Mouse (Mus musculus): ENCODE results near the gene Parpbp.

Parpbp gene

GRCm38 (mm10) chr10:88146707-88147477, at the start of gene Parpbp, which contains the start of gene Nup37:
TSS of gene Parpbp (minus strand) at chr10:88146941.
TSS of gene Nup37 (plus strand) at chr10:88146992.
- DNase-seq (ENCODE audit: low spot score) = peak; percentile 79

DNA sequence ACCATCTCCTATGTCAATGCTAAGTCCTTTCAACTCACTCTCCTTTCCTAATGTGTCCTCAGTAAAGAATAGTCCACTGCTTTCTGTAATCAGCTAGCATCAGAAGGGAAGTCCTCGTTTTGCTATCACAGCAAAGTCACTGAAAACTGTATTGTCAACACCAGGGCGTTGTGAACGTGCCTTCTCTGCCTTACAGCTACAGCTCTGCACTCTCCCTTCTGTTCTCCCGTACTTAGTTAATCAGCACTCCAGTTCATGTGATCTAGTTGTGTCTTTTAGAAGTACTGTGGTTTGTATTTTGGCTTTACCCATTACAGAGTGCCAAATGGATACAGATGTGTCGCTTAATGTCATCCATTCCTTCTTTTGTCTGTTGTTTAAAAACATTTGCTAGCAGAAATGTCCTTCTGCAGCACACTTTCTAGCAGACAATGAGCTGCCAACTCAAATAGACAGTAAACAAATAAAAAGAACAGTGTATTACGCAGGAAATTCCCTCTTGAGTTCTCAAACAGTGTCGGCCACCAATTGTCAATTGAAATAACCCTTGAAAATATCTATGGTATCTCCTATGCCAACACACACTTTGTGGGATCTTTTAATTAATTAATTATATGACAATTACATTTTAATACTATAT, 20.8 kb upstream of the Parpbp start:
- no peak for DNase-seq (ENCODE audit: low spot score)

DNA sequence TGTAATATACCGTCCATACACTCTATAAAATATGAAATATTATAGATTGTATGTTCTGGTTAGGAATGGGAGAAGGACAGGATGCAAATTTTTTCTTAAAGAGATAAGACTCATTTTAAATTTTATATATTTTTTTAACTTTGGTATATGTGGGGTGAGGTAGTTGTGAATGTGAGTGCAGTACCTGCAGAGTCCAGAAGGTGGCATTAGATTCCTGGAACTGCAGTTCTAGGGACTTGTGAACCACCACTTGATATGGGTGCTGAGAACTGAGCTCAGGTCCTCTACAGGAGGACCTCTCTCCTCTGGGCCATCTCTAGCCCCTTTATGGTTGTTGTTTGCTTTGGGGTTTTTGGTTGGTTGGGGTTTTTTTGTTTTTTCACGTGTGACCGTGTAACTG, 19.4 kb upstream of the Parpbp start:
- DNase-seq (ENCODE audit: low spot score) = no peak

DNA sequence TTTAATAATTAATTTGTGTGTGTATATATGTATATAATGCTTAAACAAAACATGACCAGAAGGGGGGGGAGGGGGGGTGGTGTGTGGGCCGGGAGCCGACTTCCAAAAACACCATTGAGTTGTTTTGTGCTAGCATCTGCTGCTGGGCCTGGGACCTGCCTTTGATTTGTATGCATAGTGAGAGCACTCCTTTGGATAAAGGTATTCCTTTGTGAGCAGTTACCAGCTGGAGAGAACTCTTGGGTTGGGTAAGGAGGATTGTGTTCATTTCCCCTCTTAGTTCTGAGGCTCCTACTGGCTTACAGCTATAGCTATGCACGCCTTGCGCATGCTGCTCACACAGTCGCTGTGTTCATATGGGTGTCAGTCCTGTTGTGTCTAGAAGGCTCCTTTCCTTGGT, 15.9 kb upstream of the Parpbp start:
- no peak for DNase-seq (ENCODE audit: low spot score)

DNA sequence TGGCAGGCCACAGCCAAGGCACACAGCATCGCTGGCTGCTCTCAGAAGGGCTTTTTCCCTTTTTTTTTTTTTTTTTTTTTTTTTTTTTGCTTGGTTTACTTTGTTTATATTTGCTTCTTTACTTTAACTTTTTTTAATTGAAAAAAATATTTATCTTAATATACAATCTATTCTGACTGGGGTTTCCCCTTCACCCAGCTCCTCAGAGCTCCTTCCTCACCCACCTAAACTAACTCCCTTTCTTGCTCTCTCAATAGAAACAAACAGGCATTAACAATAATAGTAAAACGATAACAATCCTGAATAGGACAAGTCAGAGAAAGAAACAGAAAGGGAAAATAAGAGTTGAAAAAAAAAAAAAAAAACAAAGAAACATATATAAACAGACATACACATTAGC, 15.4 kb upstream of the Parpbp start:
- DNase-seq (ENCODE audit: low spot score) = no peak

GRCm38 (mm10) chr10:88151658-88152057, 4.9 kb upstream of the Parpbp start:
- no peak for DNase-seq (ENCODE audit: low spot score)

DNA sequence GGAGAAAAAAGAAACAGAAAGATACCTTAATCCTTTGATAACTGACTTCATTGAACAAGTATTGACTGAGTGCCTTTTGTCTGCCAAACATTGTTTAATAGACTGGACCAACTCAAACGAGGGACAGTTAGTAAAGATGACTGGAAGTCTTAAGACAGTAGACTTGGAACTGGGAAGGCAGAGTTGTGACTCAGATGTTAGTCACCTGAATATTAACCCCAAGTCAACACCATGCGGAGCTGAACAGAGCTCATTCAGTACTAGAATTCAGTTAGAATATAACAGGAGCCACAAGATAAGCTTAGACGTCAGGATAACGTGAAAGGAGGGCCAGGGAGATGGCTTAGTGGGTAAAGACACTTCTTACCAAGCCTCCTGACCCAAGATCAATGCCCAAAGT, 3.6 kb upstream of the Parpbp start:
- DNase-seq (ENCODE audit: low spot score) = no peak

DNA sequence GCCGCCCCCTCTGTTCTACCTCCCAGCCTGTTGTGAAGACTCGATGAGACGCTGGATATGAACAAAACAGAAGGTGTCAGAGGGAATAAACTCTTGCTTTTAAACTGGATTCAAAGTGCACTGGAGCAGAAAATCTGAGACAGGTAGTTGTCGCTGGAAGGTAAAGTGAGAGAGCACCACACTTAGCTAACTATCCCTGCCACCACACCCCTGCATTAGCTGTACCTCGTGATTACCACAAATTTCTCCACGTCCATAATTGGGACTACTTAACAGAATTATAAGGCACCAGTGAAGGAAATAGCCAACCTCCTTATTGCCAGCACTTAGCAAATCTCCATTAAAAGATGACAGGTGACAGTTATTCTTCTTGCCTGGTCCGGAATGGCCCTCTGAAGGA, 554 bp downstream of the Parpbp start:
- DNase-seq (ENCODE audit: low spot score) = no peak

- DNase-seq (ENCODE audit: low spot score) = no peak
Observed at GRCm38 (mm10) chr10:88135630-88136029, 11.1 kb downstream of the Parpbp start.

- DNase-seq (ENCODE audit: low spot score) = no peak
Observed at GRCm38 (mm10) chr10:88119721-88120120, 27.0 kb downstream of the Parpbp start.

DNA sequence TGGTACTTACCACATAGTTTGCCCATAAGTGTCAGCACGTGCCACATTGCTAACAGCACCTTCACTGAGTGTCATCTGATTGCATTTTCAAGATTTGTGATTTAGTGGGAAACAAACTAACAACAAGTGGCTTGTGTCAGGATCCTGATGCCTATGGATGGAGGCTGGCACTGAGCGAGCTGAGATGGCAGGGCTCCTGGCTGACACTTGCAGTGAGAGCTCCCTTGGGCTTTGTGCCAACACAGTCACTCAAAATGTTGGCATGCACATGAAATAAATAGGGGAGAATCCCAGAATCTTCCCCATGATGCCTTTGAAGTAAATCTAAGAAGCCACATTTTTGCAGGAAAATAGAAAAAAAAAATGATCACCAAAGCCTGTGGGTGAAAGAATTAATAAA, 33.5 kb downstream of the Parpbp start:
- DNase-seq (ENCODE audit: low spot score) = no peak

- no peak for DNase-seq (ENCODE audit: low spot score)
Observed at GRCm38 (mm10) chr10:88106169-88106568, 40.6 kb downstream of the Parpbp start.

- no peak for DNase-seq (ENCODE audit: low spot score)
Observed at GRCm38 (mm10) chr10:88090772-88091171, 56.0 kb downstream of the Parpbp start, which contains the start of gene Pmch. TSS of gene Pmch (plus strand) at chr10:88091072.

- no peak for DNase-seq (ENCODE audit: low spot score)
Observed at GRCm38 (mm10) chr10:88067377-88067776, 79.4 kb downstream of the Parpbp start.

DNA sequence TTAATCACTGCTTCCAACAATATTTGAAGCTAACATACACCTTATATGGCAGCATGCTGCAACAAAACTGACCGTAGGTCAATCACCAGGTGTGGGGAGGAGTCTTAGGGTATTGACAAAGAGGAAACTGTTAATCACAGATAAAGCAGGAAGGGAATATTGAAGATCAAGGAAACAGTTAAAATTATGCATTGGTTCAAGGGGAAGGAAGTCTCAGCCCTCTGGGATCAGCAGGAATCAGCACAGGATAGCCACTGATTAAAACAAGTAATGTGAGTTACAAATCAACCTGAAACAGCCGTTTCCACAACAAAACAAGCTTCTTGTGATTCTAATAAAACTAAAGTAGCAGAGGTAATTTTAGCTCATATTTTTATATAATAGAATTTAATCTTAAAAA, 81.9 kb downstream of the Parpbp start:
- no peak for DNase-seq (ENCODE audit: low spot score)

DNA sequence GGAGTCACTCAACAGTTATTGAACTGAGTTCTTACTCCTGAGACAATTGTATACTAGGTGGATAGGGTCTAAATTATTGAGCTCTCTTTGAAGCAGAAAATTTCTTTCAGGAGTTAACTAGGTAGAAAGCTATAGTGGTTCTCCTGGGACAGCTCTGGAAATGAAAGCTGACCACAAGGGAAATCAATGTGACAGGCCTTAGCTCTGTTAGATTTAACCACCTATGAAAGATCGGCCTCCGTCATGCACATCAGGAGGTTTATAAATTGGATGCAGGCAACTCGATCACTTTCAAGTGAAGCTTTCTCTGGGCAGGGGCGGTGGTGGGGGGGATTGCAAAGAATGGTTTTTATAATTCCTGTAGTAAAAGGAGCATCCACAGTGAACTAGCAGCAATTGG, 83.3 kb downstream of the Parpbp start:
- DNase-seq (ENCODE audit: low spot score) = no peak

GRCm38 (mm10) chr10:88056950-88057649, 89.6 kb downstream of the Parpbp start:
- peak; percentile 39 for DNase-seq (ENCODE audit: low spot score)

DNA sequence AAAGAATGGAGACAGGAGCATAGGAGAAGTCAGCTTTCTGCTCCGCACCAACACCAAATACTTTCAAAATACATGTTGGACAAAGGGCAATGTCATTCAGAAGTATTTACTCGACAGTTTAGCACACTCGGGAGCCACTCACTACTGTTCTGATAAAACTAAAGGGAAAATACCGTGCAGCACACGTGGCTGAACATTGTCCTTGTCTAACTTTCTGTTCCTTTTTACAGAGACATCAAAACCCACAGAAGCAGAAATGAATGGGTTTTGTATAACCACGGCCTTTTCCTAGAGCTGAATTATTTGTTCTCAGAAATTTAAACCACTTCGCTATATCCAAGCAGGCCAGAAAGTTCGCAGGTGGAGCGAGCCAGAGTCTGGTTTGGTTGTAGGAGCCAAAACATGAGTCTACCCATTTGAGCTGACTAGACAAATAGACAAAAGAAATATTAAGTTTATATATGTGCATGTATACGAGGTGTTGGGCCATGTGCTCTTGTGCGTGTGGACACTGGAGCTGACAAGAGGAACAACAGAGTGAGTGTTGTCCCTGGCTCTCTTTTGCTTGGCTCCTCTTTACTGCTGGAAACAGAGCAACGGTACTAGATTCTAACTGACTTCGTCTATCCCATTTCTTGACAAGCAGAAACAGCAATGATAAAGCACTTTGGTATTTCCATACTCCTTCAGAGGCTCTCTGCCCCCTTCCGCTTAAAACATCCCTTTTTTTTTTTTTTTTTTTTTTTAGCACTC, 92.3 kb downstream of the Parpbp start:
- DNase-seq (ENCODE audit: low spot score) = no peak

GRCm38 (mm10) chr10:88046098-88046771, 100.5 kb downstream of the Parpbp start:
- DNase-seq (ENCODE audit: low spot score) = no peak

DNA sequence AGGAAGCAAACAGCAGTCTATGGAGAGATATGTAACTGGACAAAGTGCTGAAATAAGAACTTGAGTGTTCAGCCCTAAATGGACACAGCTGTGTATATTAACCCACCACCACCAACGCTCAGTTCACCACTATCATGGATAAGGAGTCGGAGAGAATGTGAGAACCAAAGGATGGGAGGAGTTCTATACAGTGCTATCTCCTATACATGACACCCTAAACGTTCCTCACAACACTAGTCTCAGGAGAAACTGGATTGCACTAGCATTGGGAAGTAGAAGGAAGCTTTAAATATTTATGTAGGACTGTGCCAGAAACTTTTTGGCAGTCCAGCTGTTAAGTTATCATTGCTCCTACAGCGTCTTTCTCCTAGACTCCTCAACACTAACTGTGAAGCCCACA, 102.4 kb downstream of the Parpbp start:
- DNase-seq (ENCODE audit: low spot score) = no peak
